Mouse (Mus musculus) midbrain, embryonic 16.5 days (tissue): Measurements from ENCODE around the gene Nedd9. TPM values are rescaled to one million over a fixed set of nuclear protein-coding genes. Genes with fewer than 3 reads are reported as not detected.

Experiments used
- ATAC-seq: fragments of 200-750 bp; cut with Nextera tagmentation; 2 replicates; pipeline ENCODE4 v1.8.0; 2017; ENCODE audit warnings: moderate TSS enrichment
- H3K27ac ChIP-seq: fragments of 300-500 bp; sonication (generic); 2 replicates; pipeline ENCODE4 v1.5.1; 2014; ENCODE audit warnings: mild to moderate bottlenecking, low read length, mixed read lengths
- H3K27me3 ChIP-seq: fragments of 300-500 bp; sonication (generic); 2 replicates; pipeline ENCODE4 v1.6.1; 2014; ENCODE audit warnings: low read depth, low read length, mixed read lengths; ENCODE audit not compliant: control insufficient read depth, insufficient read depth
- H3K36me3 ChIP-seq: fragments of 300-500 bp; sonication (generic); 2 replicates; pipeline ENCODE4 v1.6.1; 2014; ENCODE audit warnings: mild to moderate bottlenecking, low read length, moderate library complexity, mixed read lengths; ENCODE audit not compliant: control insufficient read depth, insufficient read depth
- H3K4me1 ChIP-seq: fragments of 300-500 bp; sonication (generic); 2 replicates; pipeline ENCODE4 v1.6.1; 2014; ENCODE audit warnings: mild to moderate bottlenecking, low read length, mixed read lengths; ENCODE audit not compliant: control insufficient read depth, insufficient read depth
- H3K4me2 ChIP-seq: fragments of 300-500 bp; sonication (generic); 2 replicates; pipeline ENCODE4 v1.6.1; 2014; ENCODE audit warnings: mild to moderate bottlenecking, low read length, mixed read lengths
- H3K4me3 ChIP-seq: fragments of 300-500 bp; sonication (generic); 2 replicates; pipeline ENCODE4 v1.5.1; 2014; ENCODE audit warnings: low read depth, mild to moderate bottlenecking, low read length, moderate library complexity, mixed read lengths
- H3K9ac ChIP-seq: fragments of 300-500 bp; sonication (generic); 2 replicates; pipeline ENCODE4 v1.6.1; 2014; ENCODE audit warnings: low read depth, low read length, mixed read lengths
- H3K9me3 ChIP-seq: fragments of 300-500 bp; sonication (generic); replicated peaks from 2 replicates; pipeline ENCODE4 v1.6.1; 2014; ENCODE audit warnings: mild to moderate bottlenecking, low read length, mixed read lengths; ENCODE audit not compliant: control insufficient read depth, poor library complexity, severe bottlenecking
- WGBS: fragments of 180-500 bp; shearing (Covaris S2); extraction: QIAGEN DNeasy Blood & Tissue Kit; methylation state at CpG from one replicate; pipeline ENCODE4 v1.1.7; 2014; 5-methylcytosine and 5-hydroxymethylcytosine counted together
- polyA plus RNA-seq: library from polyadenylated mRNA; unstranded; fragments of >200 nt; fragmentation: Nextera tagmentation; extraction: Ambion mirVana; gene quantifications from 2 replicates; pipeline ENCODE4 v1.2.1, GENCODE M21; 2015

Nedd9 gene
- polyA plus RNA-seq, 1 experiment from 2014 or later: 12.8 TPM

GRCm38 (mm10) chr13:41466191-41466590 is 21.0 kb downstream of the Nedd9 start:
- H3K27ac ChIP-seq: no peak overlapping the region
- H3K9me3 ChIP-seq: no peaks in the 10 kb centered on the region
- no peak overlapping the region for H3K9ac ChIP-seq
- no peaks in the 10 kb centered on the region for H3K36me3 ChIP-seq
- H3K27me3 ChIP-seq: no peaks in the 10 kb centered on the region
- H3K4me1 ChIP-seq: no peaks in the 10 kb centered on the region
- 88% methylated on average over 1 of the region's 1 CpGs for WGBS
- H3K4me2 ChIP-seq: no peak overlapping the region
- no peak overlapping the region for H3K4me3 ChIP-seq
- no peak for ATAC-seq

- Histone ChIP-seq H3K4me1 (peaks cover 4% of the 10 kb centered on the region), H3K9me3 (no peaks in the 10 kb centered on the region), H3K27ac (no peak overlapping the region), H3K36me3 (no peaks in the 10 kb centered on the region), H3K4me3 (no peak overlapping the region), H3K9ac (no peak overlapping the region), H3K4me2 (no peak overlapping the region), H3K27me3 (no peaks in the 10 kb centered on the region)
- whole genome bisulfite sequencing: 79% methylated on average over 3 of the region's 3 CpGs
- no peak for ATAC-seq
Measured at GRCm38 (mm10) chr13:41461418-41461817, 25.7 kb downstream of the Nedd9 start.

- Histone ChIP-seq H3K27me3 (no peaks in the 10 kb centered on the region), H3K4me1 (peaks cover 4% of the 10 kb centered on the region), H3K4me3 (no peak overlapping the region), H3K36me3 (no peaks in the 10 kb centered on the region), H3K9me3 (no peaks in the 10 kb centered on the region), H3K27ac (no peak overlapping the region), H3K4me2 (no peak overlapping the region), H3K9ac (no peak overlapping the region)
- ATAC-seq: no peak
- WGBS: 92% methylated on average over 3 of the region's 3 CpGs
Measured at GRCm38 (mm10) chr13:41459683-41460286, 27.4 kb downstream of the Nedd9 start.

- H3K27me3 ChIP-seq: no peaks in the 10 kb centered on the region
- 48% methylated on average over 2 of the region's 2 CpGs for whole genome bisulfite sequencing
- H3K4me2 ChIP-seq: no peak overlapping the region
- no peaks in the 10 kb centered on the region for H3K9me3 ChIP-seq
- no peak overlapping the region for H3K4me3 ChIP-seq
- H3K27ac ChIP-seq: no peak overlapping the region
- no peaks in the 10 kb centered on the region for H3K36me3 ChIP-seq
- no peak for ATAC-seq
- H3K9ac ChIP-seq: no peak overlapping the region
- peaks cover 4% of the 10 kb centered on the region for H3K4me1 ChIP-seq
Measured at GRCm38 (mm10) chr13:41458709-41459108, 28.5 kb downstream of the Nedd9 start.

GRCm38 (mm10) chr13:41457798-41458390 is 29.3 kb downstream of the Nedd9 start:
- no peaks in the 10 kb centered on the region for H3K27me3 ChIP-seq
- H3K4me1 ChIP-seq: peaks cover 4% of the 10 kb centered on the region
- WGBS: 89% methylated on average over 10 of the region's 10 CpGs
- H3K36me3 ChIP-seq: no peaks in the 10 kb centered on the region
- H3K4me3 ChIP-seq: no peak overlapping the region
- H3K27ac ChIP-seq: no peak overlapping the region
- H3K4me2 ChIP-seq: no peak overlapping the region
- H3K9me3 ChIP-seq: no peaks in the 10 kb centered on the region
- no peak overlapping the region for H3K9ac ChIP-seq
- ATAC-seq: no peak

- H3K4me2 ChIP-seq: no peak overlapping the region
- WGBS: 72% methylated on average over 7 of the region's 7 CpGs
- H3K27me3 ChIP-seq: no peaks in the 10 kb centered on the region
- H3K36me3 ChIP-seq: no peaks in the 10 kb centered on the region
- H3K9ac ChIP-seq: no peak overlapping the region
- peaks cover 4% of the 10 kb centered on the region for H3K4me1 ChIP-seq
- no peak overlapping the region for H3K27ac ChIP-seq
- H3K4me3 ChIP-seq: no peak overlapping the region
- no peak for ATAC-seq
- H3K9me3 ChIP-seq: no peaks in the 10 kb centered on the region
Measured at GRCm38 (mm10) chr13:41457030-41457797, 29.9 kb downstream of the Nedd9 start.

GRCm38 (mm10) chr13:41456292-41457029 is 30.7 kb downstream of the Nedd9 start:
- Histone ChIP-seq H3K4me1 (peaks cover 4% of the 10 kb centered on the region), H3K9me3 (no peaks in the 10 kb centered on the region), H3K36me3 (no peaks in the 10 kb centered on the region), H3K4me2 (no peak overlapping the region), H3K9ac (no peak overlapping the region), H3K27me3 (no peaks in the 10 kb centered on the region), H3K27ac (no peak overlapping the region), H3K4me3 (no peak overlapping the region)
- WGBS: 73% methylated on average over 14 of the region's 14 CpGs
- no peak for ATAC-seq

GRCm38 (mm10) chr13:41453227-41454193 is 33.7 kb downstream of the Nedd9 start:
- H3K27me3 ChIP-seq: no peaks in the 10 kb centered on the region
- H3K9me3 ChIP-seq: no peaks in the 10 kb centered on the region
- H3K9ac ChIP-seq: no peak overlapping the region
- H3K27ac ChIP-seq: no peak overlapping the region
- H3K4me2 ChIP-seq: no peak overlapping the region
- no peak overlapping the region for H3K4me3 ChIP-seq
- ATAC-seq: no peak
- peaks cover 4% of the 10 kb centered on the region for H3K4me1 ChIP-seq
- no peaks in the 10 kb centered on the region for H3K36me3 ChIP-seq
- WGBS: 83% methylated on average over 15 of the region's 15 CpGs
